In the genomic region with DNA sequence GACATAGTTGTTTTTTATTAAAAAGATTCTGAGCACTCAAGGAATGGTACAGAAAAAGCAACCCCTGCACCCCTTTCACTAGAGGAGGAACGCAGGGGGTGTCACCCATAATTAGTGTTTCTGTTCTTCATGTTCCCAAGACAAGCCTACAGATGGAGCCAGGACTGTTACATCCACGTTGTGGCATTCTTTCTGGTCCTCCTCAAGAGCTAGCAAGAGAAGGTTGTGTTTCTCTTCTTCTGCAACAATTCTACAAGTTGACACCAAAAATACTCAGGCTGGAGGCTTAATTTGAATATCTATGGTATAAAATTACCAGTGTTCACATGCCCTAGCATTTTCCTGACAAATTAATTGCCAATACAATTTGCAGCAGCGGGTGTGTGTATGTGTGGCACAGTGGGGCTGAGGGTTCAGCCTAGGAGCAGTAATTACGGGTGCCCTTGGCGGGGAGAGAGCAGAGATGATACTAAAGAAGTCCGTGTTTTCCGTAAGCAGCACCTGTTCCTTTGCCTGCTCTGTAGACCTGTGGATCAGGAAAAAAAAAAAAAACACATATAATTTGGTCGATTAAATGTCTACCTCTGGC, we compare ENCODE assay signal across 22 mouse cellular contexts.
DNase-seq lines count a peak whose midpoint lies in the region; ATAC-seq and TF ChIP-seq lines count a peak whose summit lies in the region.
"Had no signal": no experiment of that assay in that cellular context is flagged by ENCODE, and none has a peak within 500 bp of the region (broad histone marks: within the 10 kb centered on the region; RNA-seq: fewer than 3 reads in every experiment).

No protein-coding gene starts in this region.

- no peaks in the 10 kb centered on the region for H3K4me1 ChIP-seq in forebrain, embryonic 14.5 days (ENCODE audit: control insufficient read depth, insufficient read depth, low read length)
- no peaks in the 10 kb centered on the region for H3K4me1 ChIP-seq in forebrain, embryonic 12.5 days
- H3K4me1 ChIP-seq in olfactory bulb, adult 2 months (ENCODE audit: control insufficient read depth, insufficient read depth, low read length): peaks cover 7% of the 10 kb centered on the region
- no peaks in the 10 kb centered on the region for H3K4me1 ChIP-seq in intestine, postnatal 0 days (replicated peaks; ENCODE audit: control insufficient read depth, insufficient read depth, low read length)
- H3K4me1 ChIP-seq: hindbrain, embryonic 13.5 days had no signal

- H3K27ac ChIP-seq in forebrain, embryonic 14.5 days (ENCODE audit: low read depth, low read length): no peak overlapping the region
- H3K27ac ChIP-seq in forebrain, embryonic 12.5 days: no peak overlapping the region
- peak overlapping the region; percentile 95 for H3K27ac ChIP-seq in olfactory bulb, adult 2 months (ENCODE audit: insufficient read depth, low read depth, low read length)
- no peak overlapping the region for H3K27ac ChIP-seq in intestine, postnatal 0 days (ENCODE audit: low read depth, low read length)
- H3K27ac ChIP-seq: hindbrain, embryonic 13.5 days had no signal

- no peak overlapping the region for H3K9ac ChIP-seq in forebrain, embryonic 14.5 days (ENCODE audit: low read length)
- H3K9ac ChIP-seq in forebrain, embryonic 12.5 days: no peak overlapping the region
- no peak overlapping the region for H3K9ac ChIP-seq in intestine, postnatal 0 days (ENCODE audit: low read depth, low read length)
- H3K9ac ChIP-seq: hindbrain, embryonic 13.5 days had no signal

- WGBS in forebrain, embryonic 14.5 days: 67% methylated on average over 8 of the region's 8 CpGs
- WGBS in forebrain, embryonic 12.5 days: 66% methylated on average over 8 of the region's 8 CpGs
- WGBS in olfactory bulb, adult 2 months: 19% methylated on average over 8 of the region's 8 CpGs
- WGBS in intestine, postnatal 0 days: 66% methylated on average over 8 of the region's 8 CpGs

- DNase-seq in forebrain, embryonic 14.5 days (ENCODE audit: low spot score): peak; percentile 47
- peak; percentile 75 for DNase-seq in brain, adult 2 months (ENCODE audit: low read depth, low spot score)
- DNase-seq in brain, embryonic 18.5 days (ENCODE audit: low read depth, low spot score): peak; percentile 1
- DNase-seq: adrenal gland, postnatal 10 days; adrenal gland, postnatal 36 days; B cell, adult 2 months; cerebellum, adult 18-20 months; cerebellum, adult 9-10 months; cerebellum, postnatal 14 days; gastrocnemius, postnatal 14 days; heart, adult 11 months; kidney, adult 2 months had no signal

- H3K4me2 ChIP-seq in forebrain, embryonic 14.5 days (ENCODE audit: low read length): no peak overlapping the region
- no peak overlapping the region for H3K4me2 ChIP-seq in forebrain, embryonic 12.5 days
- no peak overlapping the region for H3K4me2 ChIP-seq in intestine, postnatal 0 days (replicated peaks; ENCODE audit: low read depth)
- H3K4me2 ChIP-seq: heart, embryonic 11.5 days; hindbrain, embryonic 13.5 days had no signal

- no peaks in the 10 kb centered on the region for H3K27me3 ChIP-seq in forebrain, embryonic 14.5 days (replicated peaks; ENCODE audit: control insufficient read depth, insufficient read depth, low read length)
- no peaks in the 10 kb centered on the region for H3K27me3 ChIP-seq in forebrain, embryonic 12.5 days
- H3K27me3 ChIP-seq in intestine, postnatal 0 days (replicated peaks; ENCODE audit: control insufficient read depth, insufficient read depth, low read length): no peaks in the 10 kb centered on the region
- H3K27me3 ChIP-seq: hindbrain, embryonic 13.5 days; Patski had no signal

- no peaks in the 10 kb centered on the region for H3K36me3 ChIP-seq in forebrain, embryonic 14.5 days (ENCODE audit: control insufficient read depth, insufficient read depth, low read length)
- no peaks in the 10 kb centered on the region for H3K36me3 ChIP-seq in forebrain, embryonic 12.5 days (replicated peaks)
- no peaks in the 10 kb centered on the region for H3K36me3 ChIP-seq in intestine, postnatal 0 days (ENCODE audit: control insufficient read depth, insufficient read depth)
- H3K36me3 ChIP-seq: G1E; hindbrain, embryonic 13.5 days had no signal

- no peak overlapping the region for H3K4me3 ChIP-seq in forebrain, embryonic 14.5 days (ENCODE audit: low read depth, low read length)
- H3K4me3 ChIP-seq in forebrain, embryonic 12.5 days (replicated peaks): no peak overlapping the region
- no peak overlapping the region for H3K4me3 ChIP-seq in olfactory bulb, adult 2 months (ENCODE audit: insufficient read depth, low read depth, low read length)
- H3K4me3 ChIP-seq in intestine, postnatal 0 days (ENCODE audit: low read depth, low read length): no peak overlapping the region
- H3K4me3 ChIP-seq: hindbrain, embryonic 13.5 days had no signal

- no peak for TF ChIP-seq POLR2A in olfactory bulb, adult 2 months (IDR thresholded peaks at IDR 0.05; ENCODE audit: insufficient read depth, low read depth, low read length)

- no peak for ATAC-seq in forebrain, embryonic 14.5 days
- no peak for ATAC-seq in forebrain, embryonic 12.5 days (ENCODE audit: low FRiP score)
- ATAC-seq in intestine, postnatal 0 days: no peak
- ATAC-seq in frontal cortex, adult (ENCODE audit: low TSS enrichment): no peak
- ATAC-seq: hindbrain, embryonic 16.5 days; intestine, embryonic 16.5 days; Patski had no signal

- TF ChIP-seq CTCF in olfactory bulb, adult 2 months (IDR thresholded peaks at IDR 0.05; ENCODE audit: insufficient read depth, low read depth, low read length): no peak
- no peak for TF ChIP-seq CTCF in intestine, postnatal 0 days (IDR thresholded peaks at IDR 0.05; ENCODE audit: low read depth)

- no peaks in the 10 kb centered on the region for H3K9me3 ChIP-seq in forebrain, embryonic 14.5 days (replicated peaks; ENCODE audit: control insufficient read depth, low read length)
- H3K9me3 ChIP-seq in forebrain, embryonic 12.5 days: no peaks in the 10 kb centered on the region
- H3K9me3 ChIP-seq in intestine, postnatal 0 days (ENCODE audit: control insufficient read depth): no peaks in the 10 kb centered on the region
- H3K9me3 ChIP-seq: hindbrain, embryonic 13.5 days had no signal

Comparison
In these comparisons a context has a peak if more than half of its experiments do, and no peak if none do; other contexts are left out.
1. DNase-seq: peak in every context shown above with its lines; median percentile 75 in brain, adult 2 months; 47 in forebrain, embryonic 14.5 days; 1 in brain, embryonic 18.5 days.